Mouse (Mus musculus) layer of hippocampus, adult 2 months (tissue): ENCODE results near the gene Pdpr. TPM values are rescaled to one million over a fixed set of nuclear protein-coding genes. Genes with fewer than 3 reads are reported as not detected.
"Not testable (repeated sequence)": the region's sequence is repeated elsewhere in the genome, so short reads cannot be mapped to it uniquely, and the experiment has no call there.

ENCODE experiments used
- DNase-seq, 2 experiments: peaks; one replicate each; pipeline ENCODE4 v3.0.0; 2022; ENCODE audit warnings: low spot score in 2 of 2
- H3K27ac ChIP-seq: fragments of 200-600 bp; 2 replicates; pipeline ENCODE4 v1.8.1; 2022
- H3K4me3 ChIP-seq: fragments of 200-600 bp; 2 replicates; pipeline ENCODE4 v1.8.1; 2022; ENCODE audit warnings: mild to moderate bottlenecking
- CTCF ChIP-seq: fragments of 200-600 bp; conservative IDR thresholded peaks from 2 replicates; pipeline ENCODE4 v1.8.1; 2022; ENCODE audit warnings: antibody characterized with exemption, mild to moderate bottlenecking, moderate library complexity
- total RNA-seq, 2 experiments: library from RNA; stranded (reverse); gene quantifications; 2 replicates each; pipeline ENCODE4 v1.2.3; 2021

Pdpr gene
- total RNA-seq, 2 experiments from 2014 or later: 25.8 to 29.9 TPM

GRCm38 (mm10) chr8:111062893-111063292 lies 31.5 kb upstream of the Pdpr start:
- TF ChIP-seq CTCF: no peak
- no peak for DNase-seq
- H3K27ac ChIP-seq: no peak overlapping the region
- peak overlapping the region; percentile 76 for H3K4me3 ChIP-seq

GRCm38 (mm10) chr8:111066308-111066707 lies 28.1 kb upstream of the Pdpr start:
- DNase-seq: no peak
- H3K4me3 ChIP-seq: no peak overlapping the region
- no peak overlapping the region for H3K27ac ChIP-seq
- no peak for TF ChIP-seq CTCF

- Histone ChIP-seq H3K27ac (no peak overlapping the region), H3K4me3 (no peak overlapping the region)
- DNase-seq: no peak
- peak; percentile 24; the same call in 1 of the 2 replicates for TF ChIP-seq CTCF
Observed at GRCm38 (mm10) chr8:111067439-111067838, 27.0 kb upstream of the Pdpr start.

GRCm38 (mm10) chr8:111068660-111069059 lies 25.8 kb upstream of the Pdpr start:
- not testable (repeated sequence) for DNase-seq, H3K27ac ChIP-seq, H3K4me3 ChIP-seq

- peak; percentile 66 to 67 for DNase-seq
- no peak for TF ChIP-seq CTCF
- Histone ChIP-seq H3K27ac (peak overlapping the region; percentile 72; the same call in 1 of the 2 replicates), H3K4me3 (no peak overlapping the region)
Observed at GRCm38 (mm10) chr8:111075926-111076325, 18.5 kb upstream of the Pdpr start.

- no peak for DNase-seq
- Histone ChIP-seq H3K27ac (no peak overlapping the region), H3K4me3 (no peak overlapping the region)
- TF ChIP-seq CTCF: no peak
Observed at GRCm38 (mm10) chr8:111079461-111079860, 15.0 kb upstream of the Pdpr start.

- DNase-seq: no peak
- no peak overlapping the region for H3K27ac ChIP-seq
- TF ChIP-seq CTCF: peak; percentile 53
- H3K4me3 ChIP-seq: no peak overlapping the region
Observed at GRCm38 (mm10) chr8:111079861-111080271, 14.6 kb upstream of the Pdpr start.

- no peak for TF ChIP-seq CTCF
- no peak for DNase-seq
- Histone ChIP-seq H3K4me3 (no peak overlapping the region), H3K27ac (no peak overlapping the region)
Observed at GRCm38 (mm10) chr8:111081580-111082258, 12.7 kb upstream of the Pdpr start.

GRCm38 (mm10) chr8:111083936-111084335 lies 10.5 kb upstream of the Pdpr start:
- not testable (repeated sequence) for H3K27ac ChIP-seq, DNase-seq, H3K4me3 ChIP-seq

- Histone ChIP-seq H3K27ac (no peak overlapping the region), H3K4me3 (no peak overlapping the region)
- peak; percentile 86 for TF ChIP-seq CTCF
- peak; percentile 63 to 82 for DNase-seq
Observed at GRCm38 (mm10) chr8:111090126-111090525, 4.3 kb upstream of the Pdpr start.

GRCm38 (mm10) chr8:111091706-111092105 lies 2.7 kb upstream of the Pdpr start:
- Histone ChIP-seq H3K27ac (no peak overlapping the region), H3K4me3 (no peak overlapping the region)
- no peak for DNase-seq
- no peak for TF ChIP-seq CTCF

GRCm38 (mm10) chr8:111092326-111092725 lies 2.1 kb upstream of the Pdpr start, which contains the start of gene Clec18a:
TSS of gene Clec18a (minus strand) at chr8:111092426.
- H3K27ac ChIP-seq, DNase-seq, H3K4me3 ChIP-seq: not testable (repeated sequence)

- Histone ChIP-seq H3K27ac (peak overlapping the region; percentile 98; the same call in 1 of the 2 replicates), H3K4me3 (peak overlapping the region; percentile 92)
- peak in 1 of 2 experiments; percentile 19 for DNase-seq
Observed at GRCm38 (mm10) chr8:111094719-111095302, 381 bp downstream of the Pdpr start.

GRCm38 (mm10) chr8:111114891-111115290 lies 20.5 kb downstream of the Pdpr start:
- Histone ChIP-seq H3K27ac (no peak overlapping the region), H3K4me3 (no peak overlapping the region)
- no peak for TF ChIP-seq CTCF
- no peak for DNase-seq
